In genomic region chr1:193214053-193214452, GRCm38 (mm10) we compare ENCODE assay signal across 21 mouse cellular contexts. TPM values are rescaled to one million over a fixed set of nuclear protein-coding genes. Genes with fewer than 3 reads are reported as not detected.
A peak's percentile ranks its signal among the peaks of the same experiment; 100 is the strongest.
DNase-seq lines count a peak whose midpoint lies in the region; ATAC-seq and TF ChIP-seq lines count a peak whose summit lies in the region.
"Had no signal": no experiment of that assay in that cellular context is flagged by ENCODE, and none has a peak within 500 bp of the region (broad histone marks: within the 10 kb centered on the region; RNA-seq: fewer than 3 reads in every experiment).

No protein-coding gene starts in this region.

- no peak overlapping the region for H3K9ac ChIP-seq in liver, postnatal 0 days (replicated peaks)
- H3K9ac ChIP-seq: hindbrain, embryonic 14.5 days had no signal

- H3K4me2 ChIP-seq in liver, postnatal 0 days (ENCODE audit: low read depth, low read length), result no peak overlapping the region
- H3K4me2 ChIP-seq: hindbrain, embryonic 14.5 days had no signal

- peak; percentile 92 for DNase-seq in heart, adult 11 months
- no peak for DNase-seq in heart, postnatal 36 days
- DNase-seq in thymus, postnatal 4 days, result peak; percentile 46
- no peak for DNase-seq in thymus, postnatal 0 days (ENCODE audit: low spot score)
- peak; percentile 36 for DNase-seq in lung, postnatal 14 days
- no peak for DNase-seq in liver, postnatal 0 days
- no peak for DNase-seq in layer of hippocampus, adult 9-11 months
- no peak for DNase-seq in layer of hippocampus, adult 18-20 months (ENCODE audit: low spot score in 2 of 2)
- DNase-seq: adrenal gland, postnatal 14 days; cerebellum, adult 18-20 months; cerebellum, adult 9-11 months; cerebellum, postnatal 36 days; gastrocnemius, adult 2 months; gastrocnemius, postnatal 25 days; heart, postnatal 14 days had no signal

- H3K9me3 ChIP-seq in liver, postnatal 0 days (ENCODE audit: low read length), result no peaks in the 10 kb centered on the region
- H3K9me3 ChIP-seq: forebrain, embryonic 10.5 days; hindbrain, embryonic 10.5 days had no signal

- ATAC-seq in liver, postnatal 0 days, result no peak
- ATAC-seq: forebrain, embryonic 14.5 days had no signal

- no peak overlapping the region for H3K4me3 ChIP-seq in liver, postnatal 0 days (ENCODE audit: low read depth, low read length)
- H3K4me3 ChIP-seq: erythroblast, embryonic 14.5 days; forebrain, embryonic 10.5 days; gastrocnemius, adult 2 months; hindbrain, embryonic 10.5 days had no signal

- no peaks in the 10 kb centered on the region for H3K4me1 ChIP-seq in liver, postnatal 0 days (ENCODE audit: insufficient read depth)
- H3K4me1 ChIP-seq: forebrain, embryonic 10.5 days; hindbrain, embryonic 10.5 days had no signal

- no peak for TF ChIP-seq EP300 in liver, postnatal 0 days (IDR thresholded peaks at IDR 0.05; ENCODE audit: low read depth)

- H3K36me3 ChIP-seq in liver, postnatal 0 days (replicated peaks; ENCODE audit: insufficient read depth, low read length), result no peaks in the 10 kb centered on the region
- H3K36me3 ChIP-seq: forebrain, embryonic 10.5 days; hindbrain, embryonic 10.5 days had no signal

- no peak overlapping the region for H3K27ac ChIP-seq in liver, postnatal 0 days (ENCODE audit: low read depth)
- H3K27ac ChIP-seq: forebrain, embryonic 10.5 days; gastrocnemius, adult 2 months; hindbrain, embryonic 10.5 days; hindbrain, embryonic 14.5 days had no signal

- no peaks in the 10 kb centered on the region for H3K27me3 ChIP-seq in liver, postnatal 0 days (ENCODE audit: insufficient read depth, low read length)

- intact Hi-C loops in heart, postnatal 36 days (cut with DNase I), result no loop called here

- no peak for TF ChIP-seq CTCF in liver, postnatal 0 days (IDR thresholded peaks at IDR 0.05; ENCODE audit: low read depth)

- 70% methylated on average over 5 of the region's 5 CpGs for WGBS in liver, postnatal 0 days (ENCODE audit: insufficient replicate concordance)

RNA-seq across cellular contexts. Expression of gene Lamb3, which starts 6.6 kb away (rescaled TPM):
- total RNA-seq in heart, postnatal 36 days (2021), result 10 to 100 TPM; 10.2 to 13.0 TPM
- 21.1 and 22.2 TPM in 2 replicates for polyA plus RNA-seq in thymus, postnatal 0 days (2015; fragmentation: Nextera tagmentation; extraction: Ambion mirVana)
- 1.3 and 1.5 TPM in 2 replicates for polyA plus RNA-seq in liver, postnatal 0 days (2015; fragmentation: Nextera tagmentation; extraction: Ambion mirVana)
- under 1 TPM; 0.81 to 0.89 TPM for total RNA-seq in layer of hippocampus, adult 18-20 months (2021)
- polyA plus RNA-seq: erythroblast, embryonic 14.5 days had no signal

RNA-seq across cellular contexts. Expression of gene Traf3ip3, which starts 12.6 kb away (rescaled TPM):
- 1 to 10 TPM; 1.2 to 1.9 TPM for total RNA-seq in heart, postnatal 36 days (2021)
- polyA plus RNA-seq in thymus, postnatal 0 days (2015; fragmentation: Nextera tagmentation; extraction: Ambion mirVana), result 193 and 196 TPM in 2 replicates
- polyA plus RNA-seq in liver, postnatal 0 days (2015; fragmentation: Nextera tagmentation; extraction: Ambion mirVana), result 8.3 and 9.1 TPM in 2 replicates
- 1 to 10 TPM; 1.4 to 1.9 TPM for total RNA-seq in layer of hippocampus, adult 18-20 months (2021)
- polyA plus RNA-seq: erythroblast, embryonic 14.5 days had no signal

RNA-seq across cellular contexts. Expression of gene A130010J15Rik, which starts 46.2 kb away (rescaled TPM):
- 1 to 10 TPM; 3.2 to 4.4 TPM for total RNA-seq in heart, postnatal 36 days (2021)
- 13.7 and 14.4 TPM in 2 replicates for polyA plus RNA-seq in thymus, postnatal 0 days (2015; fragmentation: Nextera tagmentation; extraction: Ambion mirVana)
- 4.8 and 6.2 TPM in 2 replicates for polyA plus RNA-seq in liver, postnatal 0 days (2015; fragmentation: Nextera tagmentation; extraction: Ambion mirVana)
- 1 to 10 TPM; 4.1 to 4.8 TPM for total RNA-seq in layer of hippocampus, adult 18-20 months (2021)
- polyA plus RNA-seq: erythroblast, embryonic 14.5 days had no signal

RNA-seq across cellular contexts. Expression of gene Hsd11b1, which starts 49.8 kb away (rescaled TPM):
- 10 to 100 TPM in 1 of 2 experiments, 1 to 10 TPM in 1; 8.6 to 13.2 TPM for total RNA-seq in heart, postnatal 36 days (2021)
- 43.6 and 49.4 TPM in 2 replicates for polyA plus RNA-seq in thymus, postnatal 0 days (2015; fragmentation: Nextera tagmentation; extraction: Ambion mirVana)
- 252 and 257 TPM in 2 replicates for polyA plus RNA-seq in liver, postnatal 0 days (2015; fragmentation: Nextera tagmentation; extraction: Ambion mirVana)
- total RNA-seq in layer of hippocampus, adult 18-20 months (2021), result 10 to 100 TPM; 38.2 to 40.7 TPM
- total RNA-seq: MEL had no signal
- polyA plus RNA-seq: erythroblast, embryonic 14.5 days; hindbrain, embryonic 10.5 days; hindbrain, embryonic 14.5 days had no signal

RNA-seq across cellular contexts. Expression of gene G0s2, which starts 59.0 kb away (rescaled TPM):
- 10 to 100 TPM; 53.6 to 57.8 TPM for total RNA-seq in heart, postnatal 36 days (2021)
- polyA plus RNA-seq in thymus, postnatal 0 days (2015; fragmentation: Nextera tagmentation; extraction: Ambion mirVana), result 19.9 and 21.3 TPM in 2 replicates
- polyA plus RNA-seq in liver, postnatal 0 days (2015; fragmentation: Nextera tagmentation; extraction: Ambion mirVana), result 269 and 386 TPM in 2 replicates
- total RNA-seq in layer of hippocampus, adult 18-20 months (2021), result 10 to 100 TPM in 1 of 2 experiments, 1 to 10 TPM in 1; 9.4 to 10.2 TPM
- total RNA-seq: MEL had no signal

Comparison
In these comparisons a context has a peak if more than half of its experiments do, and no peak if none do; other contexts are left out.
1. DNase-seq: peak in heart, adult 11 months (single experiment), thymus, postnatal 4 days (single experiment) and lung, postnatal 14 days (single experiment); none in heart, postnatal 36 days (0 of 2), thymus, postnatal 0 days (single experiment), liver, postnatal 0 days (single experiment), layer of hippocampus, adult 9-11 months (single experiment) and layer of hippocampus, adult 18-20 months (0 of 2).
2. RNA of gene Lamb3, which starts 6.6 kb away (total RNA-seq): 10.2 to 13.0 TPM in heart, postnatal 36 days; 0.81 to 0.89 TPM in layer of hippocampus, adult 18-20 months; every median in the first group is over 4 times any median in the second.